Mouse (Mus musculus) left cerebral cortex, postnatal 25 days (tissue): ENCODE measurements around the gene Lrrc32. TPM values are rescaled to one million over a fixed set of nuclear protein-coding genes. Genes with fewer than 3 reads are reported as not detected.

Source experiments
- DNase-seq, 2 experiments: peaks; one replicate each; pipeline ENCODE4 v3.0.0; 2022; ENCODE audit warnings: low spot score in 2 of 2, mixed read lengths in 1 of 2
- intact Hi-C: fragments of 180-260 bp; cut with DNase I; formaldehyde crosslinking; loops from one replicate; pipeline ENCODE4 v1.15.1; 2025
- total RNA-seq, 2 experiments: library from RNA; stranded (reverse); gene quantifications; 2 replicates each; pipeline ENCODE4 v1.2.3; 2021

The Lrrc32 gene
- total RNA-seq, 2 experiments from 2014 or later, result 7.0 to 7.2 TPM

DNA sequence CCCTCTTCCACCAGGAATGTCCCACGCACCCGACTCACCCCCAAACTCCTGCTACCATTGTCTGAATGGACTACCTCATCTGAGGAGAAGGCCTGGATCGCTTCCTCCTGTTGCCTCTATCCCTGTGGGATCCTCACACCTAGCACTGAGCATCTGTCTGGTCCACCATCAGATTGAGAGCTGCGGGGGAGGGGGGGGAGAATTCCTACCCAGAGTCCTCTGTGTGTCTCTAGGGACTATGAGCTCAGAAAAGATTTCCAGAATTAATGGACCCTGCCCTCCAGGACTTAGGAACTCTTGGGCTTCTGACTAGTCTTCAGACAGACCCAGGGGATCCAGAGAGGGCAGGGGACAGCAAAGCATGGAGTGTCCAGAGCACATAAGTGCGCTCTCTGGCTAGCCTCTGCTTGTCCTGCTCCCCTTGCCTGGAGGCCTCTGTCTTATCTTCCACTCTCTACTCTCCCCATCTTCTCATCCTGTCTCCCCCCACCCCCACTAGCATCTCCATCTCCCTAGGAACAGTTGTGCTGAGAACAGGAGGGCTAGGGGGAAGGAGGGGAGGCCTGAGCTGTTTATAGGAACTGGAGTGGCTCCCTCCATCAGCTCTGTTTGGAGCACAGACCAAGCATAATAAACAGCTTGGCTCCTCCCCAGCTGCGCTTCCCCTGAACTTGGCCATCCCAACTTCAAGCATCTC is 15.0 kb downstream of the Lrrc32 start:
- intact Hi-C loops, result no loop called here
- peak in 1 of 2 experiments; percentile 50 for DNase-seq

DNA sequence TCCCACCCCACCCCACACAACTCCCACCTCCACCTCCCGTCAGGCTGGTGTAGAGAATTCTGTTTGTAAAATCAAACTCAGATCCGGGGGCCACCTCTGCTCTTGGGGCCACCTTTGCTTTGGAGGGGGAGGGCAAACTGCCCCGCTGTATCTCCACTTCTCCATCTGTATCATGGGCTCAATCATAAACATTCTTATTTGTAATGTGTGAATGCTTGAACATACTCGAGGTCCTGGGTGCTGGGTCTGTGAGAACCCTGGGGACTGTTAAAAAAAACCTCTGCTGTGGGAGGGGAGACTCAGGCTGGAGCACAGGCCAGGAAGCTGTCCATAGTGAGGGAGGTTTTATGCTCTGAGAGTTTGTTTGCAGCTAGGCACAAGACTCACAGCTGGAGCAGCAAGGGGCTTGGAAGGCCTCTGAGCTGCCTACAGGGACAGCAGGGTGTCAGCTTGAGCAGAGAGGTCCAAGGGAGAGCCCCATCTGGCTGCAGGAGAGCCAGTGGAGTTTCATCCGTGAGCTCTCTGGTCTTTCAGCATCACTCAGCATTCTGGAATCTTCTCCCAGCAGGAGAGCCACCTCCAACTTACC is 15.7 kb downstream of the Lrrc32 start:
- intact Hi-C loops, result no loop called here
- DNase-seq, result no peak

- intact Hi-C loops, result no loop called here
- no peak for DNase-seq
Observed at GRCm38 (mm10) chr7:98505664-98506063, 16.6 kb downstream of the Lrrc32 start.

- intact Hi-C loops, result no loop called here
- no peak for DNase-seq
Observed at GRCm38 (mm10) chr7:98510961-98511958, 22.2 kb downstream of the Lrrc32 start.

- DNase-seq, result no peak
- intact Hi-C loops, result no loop called here
Observed at GRCm38 (mm10) chr7:98513251-98513650, 24.2 kb downstream of the Lrrc32 start.

DNA sequence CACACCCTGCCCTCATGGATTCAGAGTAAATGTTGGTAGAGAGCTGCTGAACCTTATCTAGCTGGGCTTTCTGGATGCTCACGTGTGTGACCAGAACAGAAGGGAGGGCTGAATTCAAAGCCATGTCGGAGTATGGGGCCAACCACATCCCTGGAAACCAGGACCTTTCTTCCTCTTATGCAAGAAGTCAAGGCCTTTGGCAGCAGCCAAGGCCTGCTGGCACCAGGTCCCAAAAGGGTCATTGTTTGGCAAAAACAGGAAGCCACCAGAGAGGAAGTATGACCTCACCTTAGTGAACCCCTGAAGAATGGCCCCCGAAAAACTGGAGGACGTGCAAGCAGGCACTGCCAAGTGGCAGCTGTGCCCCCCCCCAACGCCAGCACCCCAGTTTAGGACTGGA is 33.5 kb downstream of the Lrrc32 start:
- intact Hi-C loops, result no loop called here

GRCm38 (mm10) chr7:98523070-98523812 is 34.2 kb downstream of the Lrrc32 start:
- intact Hi-C loops, result no loop called here
- no peak for DNase-seq

More for the DNA sequence above, 33.5 kb downstream of the Lrrc32 start:
- no peak for DNase-seq

DNA sequence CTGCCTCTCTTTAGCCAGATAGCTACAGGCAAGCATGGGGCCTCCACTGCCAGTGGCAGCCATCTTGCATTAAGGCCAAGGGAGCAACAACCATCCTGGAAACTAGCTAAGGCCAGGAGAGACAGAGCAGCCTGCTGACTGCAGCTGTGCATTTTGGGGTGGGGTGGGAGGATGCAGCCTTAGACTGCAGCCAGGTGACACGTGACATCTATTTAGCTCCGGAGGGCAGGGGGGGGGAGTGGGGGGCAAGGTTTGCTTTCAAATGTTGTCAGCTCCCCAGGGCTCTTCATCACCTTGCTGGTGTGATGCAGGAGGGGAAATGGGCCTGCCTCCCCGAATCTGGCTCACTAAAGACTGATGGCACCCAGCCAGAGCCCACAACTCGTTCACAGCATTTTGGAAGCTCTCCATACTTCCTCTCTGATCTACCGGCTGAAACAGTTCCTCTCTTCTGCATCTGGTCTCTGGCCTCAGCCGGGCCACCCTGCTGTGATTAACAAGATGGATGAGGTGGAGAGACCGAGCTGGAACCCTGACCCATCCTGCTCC is 34.8 kb downstream of the Lrrc32 start:
- peak in 1 of 2 experiments; percentile 42 for DNase-seq
- intact Hi-C loops, result no loop called here

DNA sequence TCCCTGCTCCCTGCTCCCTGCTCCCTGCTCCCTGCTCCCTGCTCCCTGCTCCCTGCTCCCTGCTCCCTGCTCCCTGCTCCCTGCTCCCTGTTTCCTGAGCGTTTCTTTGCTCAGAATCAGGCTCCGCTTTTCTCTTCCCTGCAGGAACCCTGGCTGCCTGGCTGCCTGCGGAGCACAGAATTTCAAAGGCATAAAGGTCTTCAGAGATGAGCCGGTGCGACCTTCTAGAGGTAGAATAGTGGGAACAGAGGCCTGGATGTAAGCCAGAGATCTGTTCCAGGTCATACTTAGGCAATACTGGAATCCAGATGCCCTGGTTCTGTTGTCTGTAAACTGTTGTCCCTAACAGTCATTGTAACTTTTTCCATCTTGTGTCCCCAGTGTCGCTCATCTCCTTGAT is 35.3 kb downstream of the Lrrc32 start:
- intact Hi-C loops, result no loop called here
- DNase-seq, result no peak

DNA sequence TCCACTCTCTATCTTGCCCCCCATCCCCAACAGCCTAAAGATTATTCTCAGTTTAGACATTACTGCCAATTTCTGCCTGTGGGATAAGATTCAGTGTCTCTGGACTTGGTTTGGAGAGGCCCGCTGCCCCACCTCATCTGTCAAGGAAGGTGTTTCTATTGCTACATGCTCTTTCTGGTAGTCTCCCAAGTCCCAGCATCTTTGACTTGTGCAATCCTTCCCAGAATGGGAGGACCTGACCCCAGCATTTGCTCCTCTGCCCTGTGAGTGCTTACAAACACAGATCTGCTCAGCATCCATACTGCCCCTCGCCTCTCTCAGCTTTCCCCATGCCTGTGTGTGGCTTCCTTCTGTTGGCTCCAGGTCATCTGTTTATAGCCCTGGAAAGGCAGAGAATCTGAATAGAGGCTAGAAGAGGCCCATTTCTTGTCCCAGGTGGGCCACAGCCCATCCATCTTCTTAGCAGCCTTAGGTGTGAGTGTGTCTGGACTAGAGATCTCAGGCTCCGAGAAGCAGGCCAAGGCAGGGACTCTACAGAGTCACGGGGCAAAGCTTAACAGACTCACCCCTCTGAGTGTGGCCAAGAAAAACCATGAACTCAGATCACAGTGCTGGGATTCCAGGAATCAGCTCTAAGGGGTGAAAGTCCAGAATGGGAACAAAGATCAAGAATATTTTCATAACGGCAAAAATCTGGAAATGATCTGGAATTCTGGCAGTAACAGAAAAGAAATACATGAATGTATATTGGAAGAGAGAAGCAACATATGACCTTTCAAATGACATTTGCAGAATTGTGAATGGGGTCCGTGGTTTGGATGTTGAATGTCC is 36.0 kb downstream of the Lrrc32 start:
- DNase-seq, result no peak
- intact Hi-C loops, result no loop called here

DNA sequence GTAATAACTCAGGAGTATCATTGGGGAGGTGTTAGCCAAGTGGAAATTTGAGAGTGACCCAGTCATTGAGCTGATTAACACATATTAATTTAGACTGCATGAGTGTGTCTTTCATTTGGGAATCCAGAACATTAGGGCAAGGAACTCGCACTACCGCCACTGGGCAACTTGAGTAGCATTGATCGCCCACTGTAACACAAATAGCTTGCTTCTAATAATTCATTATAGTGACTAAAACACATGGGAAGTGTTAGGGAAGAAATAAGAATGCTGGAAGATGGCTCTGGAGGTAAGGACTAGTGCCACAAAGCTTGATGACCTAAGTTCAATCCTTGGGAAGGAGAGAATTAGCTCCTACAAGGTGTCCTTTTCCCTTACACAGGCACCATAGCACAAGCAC is 38.0 kb downstream of the Lrrc32 start:
- no peak for DNase-seq
- intact Hi-C loops, result no loop called here

GRCm38 (mm10) chr7:98531612-98532011 is 42.5 kb downstream of the Lrrc32 start:
- intact Hi-C loops, result no loop called here

DNA sequence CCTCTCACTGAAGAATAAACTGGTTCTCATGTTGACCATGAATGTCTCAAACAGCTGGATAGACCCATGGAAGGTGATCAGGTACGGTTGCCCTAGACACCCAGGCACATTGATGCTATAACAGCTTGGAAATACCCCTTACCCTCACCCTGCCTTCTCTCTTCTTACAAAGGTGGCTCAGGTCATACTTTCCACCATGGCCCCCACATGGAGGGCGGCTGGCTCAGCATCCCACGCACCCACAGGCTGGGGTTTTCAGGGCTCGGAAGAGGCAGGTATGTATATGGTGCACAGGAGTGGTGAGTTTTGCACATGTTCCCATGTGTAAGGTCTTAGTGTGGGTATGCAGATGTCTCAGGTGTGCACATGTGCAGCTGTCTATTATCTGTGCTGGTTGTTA is 43.9 kb downstream of the Lrrc32 start:
- intact Hi-C loops, result no loop called here

More at GRCm38 (mm10) chr7:98531612-98532011, 42.5 kb downstream of the Lrrc32 start:
- DNase-seq, result no peak

GRCm38 (mm10) chr7:98534432-98534855 is 45.4 kb downstream of the Lrrc32 start:
- intact Hi-C loops, result no loop called here
- no peak for DNase-seq

More for the DNA sequence above, 43.9 kb downstream of the Lrrc32 start:
- DNase-seq, result no peak

GRCm38 (mm10) chr7:98535191-98535590 is 46.1 kb downstream of the Lrrc32 start:
- intact Hi-C loops, result no loop called here
- no peak for DNase-seq

- intact Hi-C loops, result no loop called here
- no peak for DNase-seq
Observed at GRCm38 (mm10) chr7:98535882-98536281, 46.8 kb downstream of the Lrrc32 start.

- no peak for DNase-seq
- intact Hi-C loops, result no loop called here
Observed at GRCm38 (mm10) chr7:98537210-98537966, 48.3 kb downstream of the Lrrc32 start.
